Mouse (Mus musculus) lung, postnatal 10 days (tissue): ENCODE measurements around the gene Sdk1.

Experiments used
- DNase-seq: peaks from one replicate; pipeline ENCODE4 v3.0.0; 2021

Gene Sdk1

GRCm38 (mm10) chr5:141781142-141781541 lies 539.9 kb downstream of the Sdk1 start:
- DNase-seq, result no peak

GRCm38 (mm10) chr5:141782330-141782729 lies 541.0 kb downstream of the Sdk1 start:
- peak; percentile 38 for DNase-seq

GRCm38 (mm10) chr5:141783516-141783915 lies 542.2 kb downstream of the Sdk1 start:
- peak; percentile 18 for DNase-seq

- DNase-seq, result no peak
Measured at GRCm38 (mm10) chr5:141793926-141794325, 552.6 kb downstream of the Sdk1 start.

GRCm38 (mm10) chr5:141823823-141824330 lies 582.6 kb downstream of the Sdk1 start:
- no peak for DNase-seq

GRCm38 (mm10) chr5:141824739-141825379 lies 583.6 kb downstream of the Sdk1 start:
- DNase-seq, result no peak

- no peak for DNase-seq
Measured at GRCm38 (mm10) chr5:141835566-141835965, 594.3 kb downstream of the Sdk1 start.

GRCm38 (mm10) chr5:141836892-141837455 lies 595.7 kb downstream of the Sdk1 start:
- no peak for DNase-seq

- no peak for DNase-seq
Measured at GRCm38 (mm10) chr5:141844701-141845100, 603.4 kb downstream of the Sdk1 start.

GRCm38 (mm10) chr5:141847686-141848085 lies 606.4 kb downstream of the Sdk1 start:
- DNase-seq, result no peak

- peak; percentile 7 for DNase-seq
Measured at GRCm38 (mm10) chr5:141852175-141852574, 610.9 kb downstream of the Sdk1 start.

- no peak for DNase-seq
Measured at GRCm38 (mm10) chr5:141856447-141856846, 615.2 kb downstream of the Sdk1 start.

GRCm38 (mm10) chr5:141857781-141858180 lies 616.5 kb downstream of the Sdk1 start:
- no peak for DNase-seq

- peak; percentile 13 for DNase-seq
Measured at GRCm38 (mm10) chr5:141858406-141859160, 617.3 kb downstream of the Sdk1 start.

GRCm38 (mm10) chr5:141866042-141866441 lies 624.8 kb downstream of the Sdk1 start:
- DNase-seq, result no peak

- DNase-seq, result no peak
Measured at GRCm38 (mm10) chr5:141873751-141874150, 632.5 kb downstream of the Sdk1 start.

- peak; percentile 51 for DNase-seq
Measured at GRCm38 (mm10) chr5:141880661-141881060, 639.4 kb downstream of the Sdk1 start.

- DNase-seq, result no peak
Measured at GRCm38 (mm10) chr5:141884111-141884647, 642.9 kb downstream of the Sdk1 start.

GRCm38 (mm10) chr5:141886006-141886405 lies 644.7 kb downstream of the Sdk1 start:
- no peak for DNase-seq

- DNase-seq, result peak; percentile 15
Measured at GRCm38 (mm10) chr5:141889766-141890165, 648.5 kb downstream of the Sdk1 start.

- DNase-seq, result no peak
Measured at GRCm38 (mm10) chr5:141896402-141896801, 655.1 kb downstream of the Sdk1 start.

- no peak for DNase-seq
Measured at GRCm38 (mm10) chr5:141897481-141897880, 656.2 kb downstream of the Sdk1 start.

GRCm38 (mm10) chr5:141899751-141900150 lies 658.5 kb downstream of the Sdk1 start:
- DNase-seq, result no peak
